Mouse (Mus musculus) liver, embryonic 13.5 days (tissue): ENCODE results near the gene Gm7970. TPM values are rescaled to one million over a fixed set of nuclear protein-coding genes. Genes with fewer than 3 reads are reported as not detected.
"Not testable (repeated sequence)": the region's sequence is repeated elsewhere in the genome, so short reads cannot be mapped to it uniquely, and the experiment has no call there.

Experiments used
- ATAC-seq: fragments of 200-750 bp; cut with Nextera tagmentation; 2 replicates; pipeline ENCODE4 v1.8.0; 2017; ENCODE audit warnings: low read depth, mild to moderate bottlenecking, moderate number of reproducible peaks, moderate library complexity
- DNase-seq: peaks from one replicate; pipeline ENCODE4 v3.0.0; 2022
- H3K27ac ChIP-seq: fragments of 300-500 bp; sonication (generic); 2 replicates; pipeline ENCODE4 v1.5.1; 2015; ENCODE audit warnings: moderate library complexity, mild to moderate bottlenecking, inconsistent platforms
- H3K27me3 ChIP-seq: fragments of 300-500 bp; sonication (generic); 2 replicates; pipeline ENCODE4 v1.6.1; 2015; ENCODE audit warnings: mild to moderate bottlenecking, inconsistent platforms
- H3K36me3 ChIP-seq: fragments of 300-500 bp; sonication (generic); 2 replicates; pipeline ENCODE4 v1.6.1; 2015; ENCODE audit warnings: mild to moderate bottlenecking, inconsistent platforms
- H3K4me1 ChIP-seq: fragments of 300-500 bp; sonication (generic); replicated peaks from 2 replicates; pipeline ENCODE4 v1.6.1; 2015; ENCODE audit warnings: inconsistent platforms
- H3K4me2 ChIP-seq: fragments of 300-500 bp; sonication (generic); 2 replicates; pipeline ENCODE4 v1.6.1; 2015; ENCODE audit warnings: inconsistent platforms, mild to moderate bottlenecking, moderate library complexity
- H3K4me3 ChIP-seq: fragments of 300-500 bp; sonication (generic); replicated peaks from 2 replicates; pipeline ENCODE4 v1.5.1; 2015; ENCODE audit warnings: mild to moderate bottlenecking, inconsistent platforms
- H3K9ac ChIP-seq: fragments of 300-500 bp; sonication (generic); 2 replicates; pipeline ENCODE4 v1.6.1; 2015; ENCODE audit warnings: mild to moderate bottlenecking, inconsistent platforms
- H3K9me3 ChIP-seq: fragments of 300-500 bp; sonication (generic); replicated peaks from 2 replicates; pipeline ENCODE4 v1.6.1; 2016; ENCODE audit warnings: inconsistent platforms
- WGBS: fragments of 180-500 bp; shearing (Covaris S2); methylation state at CpG from one replicate; pipeline ENCODE4 v1.1.7; 2015; ENCODE audit not compliant: insufficient replicate concordance; 5-methylcytosine and 5-hydroxymethylcytosine counted together
- polyA plus RNA-seq: library from polyadenylated mRNA; unstranded; fragments of >200 nt; fragmentation: Nextera tagmentation; extraction: Ambion mirVana; gene quantifications from 2 replicates; pipeline ENCODE4 v1.2.1, GENCODE M21; 2015

Gene Gm7970
- not detected in 2 replicates for polyA plus RNA-seq

GRCm38 (mm10) chr14:41555483-41555882 is at the start of gene Gm7970:
Gene Gm7970, minus strand, starts transcription at chr14:41555583.
- not testable (repeated sequence) for H3K27me3 ChIP-seq, H3K9me3 ChIP-seq, ATAC-seq, H3K9ac ChIP-seq, H3K36me3 ChIP-seq, H3K4me2 ChIP-seq, H3K4me3 ChIP-seq, H3K27ac ChIP-seq, H3K4me1 ChIP-seq, DNase-seq
- WGBS, result no CpG with 5 or more reads among the region's 2 CpGs

DNA sequence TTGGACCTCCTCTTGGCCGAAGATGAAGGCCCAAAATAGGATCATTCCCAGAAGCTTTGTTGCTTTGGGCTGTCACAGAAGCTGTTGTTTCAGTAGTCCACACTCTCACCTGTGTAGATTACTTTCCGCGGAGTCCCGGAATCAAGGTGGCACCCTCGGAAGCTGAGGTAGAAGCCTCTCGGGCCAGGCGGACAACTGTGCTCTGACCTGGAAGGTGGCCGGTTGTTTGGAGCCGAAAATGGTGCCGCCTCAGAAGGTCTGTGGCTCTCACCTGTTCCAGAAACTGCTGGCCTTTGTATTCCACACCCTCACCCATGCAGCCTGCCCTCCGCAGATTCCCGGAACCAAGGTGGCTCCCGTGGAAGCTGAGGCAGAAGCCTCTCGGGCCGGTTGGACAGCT is 45.6 kb upstream of the Gm7970 start:
- H3K4me2 ChIP-seq, H3K4me3 ChIP-seq, H3K36me3 ChIP-seq, H3K9me3 ChIP-seq, H3K4me1 ChIP-seq, H3K27me3 ChIP-seq, ATAC-seq, H3K9ac ChIP-seq, H3K27ac ChIP-seq, DNase-seq: not testable (repeated sequence)
- 80% methylated on average over 15 of the region's 15 CpGs for WGBS

GRCm38 (mm10) chr14:41586346-41586745 is 31.0 kb upstream of the Gm7970 start:
- 67% methylated on average over 1 of the region's 1 CpGs for WGBS
- H3K4me3 ChIP-seq, result not testable (repeated sequence)

GRCm38 (mm10) chr14:41572911-41573310 is 17.5 kb upstream of the Gm7970 start, which contains the start of gene 1700049E17Rik2:
Gene 1700049E17Rik2, plus strand, starts transcription at chr14:41573211.
- H3K9me3 ChIP-seq, ATAC-seq, H3K4me1 ChIP-seq, DNase-seq, H3K27ac ChIP-seq, H3K9ac ChIP-seq, H3K4me3 ChIP-seq, H3K36me3 ChIP-seq, H3K27me3 ChIP-seq, H3K4me2 ChIP-seq: not testable (repeated sequence)
- WGBS, result no CpG with 5 or more reads among the region's 1 CpGs

More at GRCm38 (mm10) chr14:41586346-41586745, 31.0 kb upstream of the Gm7970 start:
- H3K27ac ChIP-seq, H3K27me3 ChIP-seq, DNase-seq, H3K9ac ChIP-seq, ATAC-seq, H3K36me3 ChIP-seq, H3K4me2 ChIP-seq, H3K4me1 ChIP-seq, H3K9me3 ChIP-seq: not testable (repeated sequence)

- not testable (repeated sequence) for H3K4me1 ChIP-seq, H3K4me3 ChIP-seq, H3K9ac ChIP-seq, DNase-seq, H3K9me3 ChIP-seq, H3K4me2 ChIP-seq, H3K27me3 ChIP-seq, ATAC-seq, H3K27ac ChIP-seq, H3K36me3 ChIP-seq
- WGBS, result 56% methylated on average over 1 of the region's 1 CpGs
Observed at GRCm38 (mm10) chr14:41524695-41525094, 30.7 kb downstream of the Gm7970 start.

DNA sequence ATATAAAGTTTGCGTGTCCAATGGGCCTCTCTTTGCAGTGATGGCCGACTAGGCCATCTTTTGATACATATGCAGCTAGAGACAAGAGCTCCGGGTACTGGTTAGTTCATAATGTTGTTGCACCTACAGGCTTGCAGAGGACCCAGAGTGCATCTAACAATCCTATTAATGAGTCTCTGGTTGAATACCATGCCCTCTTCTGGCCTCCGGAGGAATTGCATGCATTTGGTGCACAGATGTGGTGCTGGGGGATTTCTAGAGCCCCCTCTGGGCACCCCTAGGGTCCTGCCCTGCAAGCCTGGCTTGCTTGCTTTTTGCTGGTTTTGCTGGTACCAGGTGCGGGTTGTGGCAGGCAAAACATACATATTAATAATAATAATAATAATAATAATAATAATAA is 34.7 kb downstream of the Gm7970 start:
- H3K27ac ChIP-seq, H3K9ac ChIP-seq, H3K4me3 ChIP-seq, H3K27me3 ChIP-seq, DNase-seq, H3K4me1 ChIP-seq, H3K36me3 ChIP-seq, H3K4me2 ChIP-seq, ATAC-seq, H3K9me3 ChIP-seq: not testable (repeated sequence)
- whole genome bisulfite sequencing, result 58% methylated on average over 5 of the region's 5 CpGs

Other genes starting within 250 kb of the Gm7970 start
- gene Gm5798, start 207.0 kb downstream of the Gm7970 start, polyA plus RNA-seq, result not detected in 2 replicates
- not detected in 2 replicates for gene Gm7945, start 169.2 kb downstream of the Gm7970 start, polyA plus RNA-seq
- not detected in 2 replicates for gene Gm6482, start 147.3 kb downstream of the Gm7970 start, polyA plus RNA-seq
- not detected in 2 replicates for gene Gm7954, start 102.1 kb downstream of the Gm7970 start, polyA plus RNA-seq
- gene Gm3486, start 66.1 kb downstream of the Gm7970 start, polyA plus RNA-seq, result not detected in 2 replicates
- gene 1700049E17Rik2, start 17.6 kb upstream of the Gm7970 start, polyA plus RNA-seq, result not detected in 2 replicates
- gene Gm3072, start 69.0 kb upstream of the Gm7970 start, polyA plus RNA-seq, result not detected in 2 replicates
- not detected in 2 replicates for gene Gm3676, start 90.9 kb upstream of the Gm7970 start, polyA plus RNA-seq
- not detected in 2 replicates for gene Gm8068, start 146.3 kb upstream of the Gm7970 start, polyA plus RNA-seq
- not detected in 2 replicates for gene Gm7929, start 195.0 kb upstream of the Gm7970 start, polyA plus RNA-seq
- gene Gm47189, start 216.9 kb upstream of the Gm7970 start, polyA plus RNA-seq, result not detected in 2 replicates